Mouse (Mus musculus) kidney, postnatal 4 days (tissue): ENCODE measurements around the gene Rbm11.

Experiments
- DNase-seq, 2 experiments: peaks; one replicate each; pipeline ENCODE4 v3.0.0; 2021; ENCODE audit warnings: mixed read lengths in 2 of 2

Rbm11 gene

DNA sequence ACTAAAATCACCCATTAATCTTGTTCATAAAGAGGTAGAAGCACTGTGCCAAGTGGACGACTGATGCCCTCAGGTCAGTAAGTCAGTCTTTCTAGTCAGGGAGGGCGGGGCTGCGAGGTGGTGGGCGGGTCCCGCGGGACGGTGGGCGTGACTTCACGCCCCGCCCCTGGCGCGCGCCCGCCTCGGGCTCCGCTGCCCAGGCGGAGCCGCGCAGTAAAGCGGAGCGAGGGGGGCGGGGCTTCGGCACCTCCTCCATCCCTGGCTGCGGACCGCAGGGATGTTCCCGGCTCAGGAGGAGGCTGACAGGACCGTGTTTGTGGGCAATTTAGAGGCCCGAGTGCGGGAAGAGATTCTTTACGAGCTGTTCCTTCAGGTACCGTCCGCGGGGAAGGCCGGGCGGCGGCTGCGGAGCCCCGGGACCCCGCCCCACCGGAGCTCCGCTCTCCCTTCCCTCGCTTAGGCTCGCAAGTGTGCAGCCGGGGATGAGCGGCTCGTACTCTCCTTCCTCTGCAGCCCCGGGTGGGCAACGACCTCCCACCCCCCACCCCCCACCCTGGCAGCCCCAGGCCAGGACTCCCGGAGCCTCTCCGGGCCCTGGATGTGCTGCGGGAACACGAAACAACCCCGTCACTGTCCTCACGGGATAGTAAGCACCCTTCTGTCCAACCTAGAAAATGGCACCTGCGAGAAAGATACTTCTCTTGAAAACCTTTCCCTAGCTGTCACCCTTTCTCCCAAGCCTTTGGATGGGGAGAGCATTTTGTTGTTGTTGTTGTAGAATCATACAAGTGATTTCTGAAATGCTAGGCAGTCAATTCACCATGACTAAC is at the start of gene Rbm11:
Gene Rbm11, plus strand, starts transcription at position 174 of the 830 bp plus-strand sequence.
- peak; percentile 88 to 92 for DNase-seq

DNA sequence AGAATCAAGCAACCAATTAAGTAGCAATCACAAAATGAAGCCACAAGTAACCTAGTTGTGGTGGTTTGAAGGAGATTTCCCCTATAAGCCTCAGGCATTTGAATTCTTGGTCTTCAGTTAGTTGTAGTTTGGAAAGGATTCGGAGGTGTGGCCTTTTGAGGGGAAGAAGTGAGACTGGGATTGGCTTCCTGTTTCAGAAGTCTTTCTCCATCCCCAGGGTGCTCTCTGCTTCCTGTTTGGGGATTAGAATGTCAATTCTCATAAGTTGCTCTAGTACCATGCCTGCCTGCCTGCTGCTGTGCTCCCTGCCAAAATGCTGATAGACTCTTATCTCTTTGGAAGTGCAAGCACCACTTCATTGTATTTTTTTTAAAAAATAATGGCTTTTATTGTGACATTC is 47.3 kb upstream of the Rbm11 start:
- no peak for DNase-seq

DNA sequence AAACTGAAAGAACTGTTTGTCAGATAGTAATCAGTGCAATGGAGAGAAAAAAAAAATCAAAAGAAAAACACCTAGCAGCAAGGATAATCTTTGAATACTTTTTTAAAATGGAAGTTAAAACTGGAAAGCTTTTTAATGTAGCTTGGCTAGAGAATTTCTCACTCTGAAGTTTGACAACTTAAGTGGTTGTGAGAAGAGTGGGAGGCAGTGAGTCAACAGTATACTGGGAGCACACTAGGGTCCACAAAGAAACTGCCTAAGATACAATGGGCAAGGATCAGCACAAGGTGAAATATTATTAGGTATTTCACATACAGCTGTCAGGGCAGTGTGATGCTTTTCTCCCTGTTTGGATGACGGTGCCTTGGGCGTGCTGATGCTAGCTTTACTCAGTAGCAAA is 29.7 kb upstream of the Rbm11 start:
- no peak for DNase-seq

DNA sequence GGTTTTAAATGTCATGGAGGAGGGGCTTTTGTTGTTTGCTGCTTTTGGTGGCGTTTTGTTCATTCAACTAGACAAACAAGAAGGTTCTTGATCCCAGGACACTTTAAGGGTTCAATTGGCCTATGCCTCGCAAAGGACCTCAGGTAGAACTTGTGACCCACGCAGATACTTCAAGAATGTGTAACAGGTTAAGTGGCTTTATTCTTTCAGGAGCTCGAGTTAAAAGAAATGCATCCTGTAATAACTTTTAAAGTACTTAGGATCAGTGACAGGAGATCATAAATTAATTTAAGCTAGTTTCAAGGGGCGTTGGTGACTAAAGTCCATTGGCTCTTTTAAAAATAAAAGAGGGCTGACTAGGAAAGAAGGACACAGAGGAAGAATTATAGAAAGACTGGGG is 10.4 kb upstream of the Rbm11 start:
- DNase-seq, result no peak

DNA sequence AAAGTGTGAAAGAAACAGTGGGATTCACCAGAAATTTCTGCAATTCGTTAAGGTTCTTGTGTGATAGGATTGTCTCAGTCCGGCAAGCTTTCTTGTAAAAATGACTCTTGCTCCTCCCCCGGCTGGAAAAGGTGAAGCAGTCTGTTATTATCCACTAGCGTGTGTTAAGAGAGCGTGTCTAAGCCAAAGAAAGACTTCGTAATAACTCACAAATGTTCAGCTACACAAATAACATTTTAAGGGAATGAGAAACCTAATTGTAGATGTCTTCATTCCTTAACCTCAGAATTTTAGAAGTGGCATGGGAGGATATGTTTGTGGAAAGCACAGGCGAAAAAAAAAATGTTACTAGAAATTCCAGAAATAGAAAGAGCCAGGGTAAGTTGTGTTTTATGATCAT is 6.7 kb upstream of the Rbm11 start, which contains the start of gene Lipi:
Gene Lipi, minus strand, starts transcription at position 101 of the 400 bp plus-strand sequence.
- no peak for DNase-seq

DNA sequence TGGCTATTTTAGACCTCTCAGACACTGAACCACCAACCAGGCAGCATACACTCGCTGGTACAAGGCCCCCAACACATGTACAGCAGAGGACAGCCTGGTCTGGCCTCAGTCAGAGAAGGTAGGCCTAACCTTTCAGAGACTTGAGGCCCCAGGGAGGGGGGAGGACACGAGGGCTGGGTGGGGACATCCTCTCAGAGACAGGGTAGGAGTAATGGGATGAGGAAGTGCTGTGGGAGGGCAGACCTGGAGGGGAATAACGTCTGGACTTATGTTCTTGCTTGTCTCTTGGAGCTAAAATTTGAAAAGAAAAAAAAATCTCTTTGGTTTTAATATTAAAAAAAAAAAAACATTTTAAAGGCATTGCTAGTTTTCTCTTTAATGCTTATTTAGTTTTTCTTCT is 6.2 kb upstream of the Rbm11 start:
- DNase-seq, result peak in 1 of 2 experiments; percentile 7

DNA sequence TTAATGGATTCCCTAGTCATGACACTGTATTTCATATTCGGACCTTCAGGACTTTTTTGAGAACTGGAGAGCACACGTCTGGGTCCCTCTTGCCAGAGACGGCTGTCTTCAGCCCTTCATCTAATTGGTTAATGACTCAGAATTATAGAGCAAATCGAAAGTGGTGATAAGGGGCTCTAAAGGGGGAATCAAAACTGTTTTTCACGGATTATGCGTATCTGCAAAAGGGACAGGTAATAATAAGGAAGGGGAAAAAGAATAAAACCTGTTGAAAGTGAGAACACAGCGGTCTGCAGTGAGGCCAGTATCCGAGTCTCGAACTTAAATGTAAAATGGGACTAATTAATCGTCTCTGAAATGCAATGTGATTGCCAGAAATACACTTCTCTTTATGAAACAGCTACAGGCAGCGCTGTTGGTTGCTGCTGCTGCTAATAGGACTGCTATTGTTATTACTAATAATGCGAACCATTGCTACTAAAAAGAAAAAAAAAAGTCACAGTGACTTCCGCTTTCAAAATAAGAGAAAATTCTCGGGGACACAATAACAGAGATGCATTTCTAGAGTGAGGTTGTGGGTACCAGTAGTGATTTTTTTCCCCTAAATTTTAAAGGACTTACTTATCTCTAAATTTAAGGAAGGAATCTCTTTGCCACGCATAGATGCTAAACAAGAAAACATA is 998 bp downstream of the Rbm11 start:
- DNase-seq, result no peak

DNA sequence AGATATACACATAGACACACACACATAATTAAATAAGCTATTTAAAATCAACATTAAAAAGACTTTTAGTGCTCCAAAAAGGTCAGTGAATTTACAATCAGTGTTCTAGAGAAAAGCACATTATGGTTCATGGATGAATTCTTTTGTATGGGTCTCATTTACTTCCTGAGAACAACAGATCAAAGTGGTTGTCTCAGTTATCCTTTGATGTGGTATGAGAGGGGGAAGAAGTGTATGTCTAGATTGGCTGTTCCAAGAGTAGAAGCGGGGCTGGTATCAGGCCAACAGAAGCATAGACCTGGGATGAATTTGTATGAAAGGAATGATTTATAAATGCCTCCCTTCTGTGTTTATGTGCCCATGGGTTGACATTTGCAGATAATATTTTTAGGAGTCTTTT is 13.8 kb downstream of the Rbm11 start:
- DNase-seq, result no peak

DNA sequence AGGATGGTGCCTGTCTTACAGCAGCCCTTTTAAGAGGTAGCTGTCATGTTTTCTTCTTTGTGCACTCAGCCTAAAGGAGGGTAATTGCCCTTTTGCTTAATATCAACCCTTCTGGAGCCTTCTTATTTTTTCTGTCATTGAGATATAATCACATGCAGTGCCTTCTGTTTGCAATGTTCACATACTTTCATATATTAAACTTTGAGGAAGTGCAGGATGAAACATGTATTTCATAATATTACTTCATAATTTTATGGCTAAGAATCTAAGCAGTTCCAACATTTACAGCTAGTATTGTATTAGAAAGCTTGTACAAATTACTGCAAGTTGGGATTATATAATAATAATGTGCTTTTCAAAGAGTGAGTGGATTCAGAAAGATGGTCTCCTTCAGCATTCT is 19.9 kb downstream of the Rbm11 start:
- DNase-seq, result no peak

DNA sequence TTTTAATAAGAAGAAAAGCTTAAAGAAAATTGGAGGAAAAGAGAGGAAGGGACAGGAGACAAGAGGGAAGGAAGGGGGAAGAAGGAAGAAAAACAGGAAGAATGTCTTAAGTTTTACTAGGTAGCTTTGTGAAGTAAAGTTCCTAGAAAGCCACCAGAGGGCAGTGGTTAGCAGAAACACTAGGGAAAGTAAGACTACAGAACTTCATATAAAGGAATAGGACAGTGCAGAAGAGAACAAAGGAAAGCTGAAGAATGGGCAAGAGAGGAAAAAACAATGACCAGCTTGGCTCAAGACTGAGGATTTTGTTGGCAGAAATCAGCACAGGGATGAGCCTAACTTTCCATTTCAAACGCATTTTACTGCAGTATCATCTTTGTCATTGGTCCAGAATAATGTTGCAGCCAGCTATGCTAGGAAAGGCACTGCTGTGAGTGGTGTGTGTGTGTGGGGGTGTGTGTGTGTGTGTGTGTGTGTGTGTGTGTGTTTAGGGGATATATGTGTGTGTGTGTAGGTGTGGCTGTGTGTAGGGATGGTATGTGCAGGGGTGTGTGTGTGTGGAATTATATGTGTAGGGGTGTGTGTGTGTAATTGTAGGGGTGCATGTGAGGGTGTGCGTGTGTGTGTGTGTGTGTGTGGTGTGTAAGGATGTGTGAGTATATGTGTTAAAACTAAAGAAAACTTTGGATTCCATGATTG is 25.2 kb downstream of the Rbm11 start:
- peak; percentile 5 to 21 for DNase-seq

DNA sequence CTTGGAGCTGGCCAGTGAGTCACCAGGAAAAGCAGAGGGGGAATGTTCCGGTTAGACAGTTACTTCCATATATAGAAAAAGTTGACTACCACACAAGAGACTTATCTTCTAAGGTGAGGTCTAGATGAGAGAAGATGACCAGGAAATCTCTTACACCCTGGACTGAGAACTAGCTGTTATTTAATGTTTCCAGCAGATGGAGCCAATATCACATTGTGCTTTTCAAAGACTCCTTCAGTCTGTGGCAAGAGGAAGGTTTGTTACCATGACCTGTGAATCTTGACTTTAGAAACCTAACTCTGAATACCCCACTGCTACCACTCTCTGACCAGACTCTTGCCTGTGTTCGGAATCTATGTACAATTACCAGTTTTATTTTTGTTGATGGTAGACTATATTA is 35.2 kb downstream of the Rbm11 start:
- no peak for DNase-seq
